Mouse (Mus musculus): Measurements from ENCODE around the gene Ccdc134.

Ccdc134 gene

DNA sequence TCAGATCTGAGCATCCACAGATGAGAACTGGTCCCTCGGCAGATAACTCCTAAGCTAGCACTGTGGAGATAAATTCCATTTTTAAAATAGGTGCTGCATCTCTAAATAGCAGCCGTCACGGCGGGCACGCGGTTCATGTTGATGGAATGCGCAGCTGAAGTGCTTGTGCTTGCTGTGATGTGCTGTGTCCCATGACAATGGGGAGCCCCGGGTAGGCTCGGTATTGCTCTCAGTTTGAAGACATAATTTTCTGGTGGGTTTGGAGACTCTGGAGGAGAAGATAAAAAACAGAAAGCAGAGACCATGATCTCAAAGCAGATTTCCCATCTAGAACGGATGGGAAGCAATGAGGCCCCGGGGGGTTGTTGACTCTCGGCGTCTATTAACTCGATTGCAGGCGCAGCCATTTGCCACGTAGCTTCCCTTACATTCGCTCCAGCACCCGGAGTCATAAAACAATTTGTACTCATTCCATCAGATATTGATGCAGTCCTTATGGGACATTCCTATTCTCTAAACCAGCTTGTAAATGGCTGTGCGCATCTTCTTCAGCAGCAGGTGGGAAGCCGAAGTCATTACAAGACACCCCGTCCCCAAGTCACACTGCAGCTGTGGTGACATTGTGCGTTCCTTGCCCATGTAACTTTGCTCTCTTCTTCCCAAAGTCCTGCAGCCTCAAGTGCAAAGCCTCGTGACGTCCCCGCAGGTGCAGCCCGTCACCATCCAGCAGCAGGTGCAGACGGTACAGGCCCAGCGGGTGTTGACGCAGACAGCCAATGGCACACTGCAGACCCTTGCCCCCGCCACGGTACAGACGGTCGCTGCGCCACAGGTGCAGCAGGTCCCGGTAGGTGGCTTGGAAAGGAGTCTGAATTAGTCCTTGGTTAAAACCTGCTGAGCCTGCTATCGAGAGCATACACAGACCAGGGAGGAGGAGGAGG lies 43.0 kb downstream of the Ccdc134 start:
- DNase-seq (ENCODE audit: low spot score): no peak

DNA sequence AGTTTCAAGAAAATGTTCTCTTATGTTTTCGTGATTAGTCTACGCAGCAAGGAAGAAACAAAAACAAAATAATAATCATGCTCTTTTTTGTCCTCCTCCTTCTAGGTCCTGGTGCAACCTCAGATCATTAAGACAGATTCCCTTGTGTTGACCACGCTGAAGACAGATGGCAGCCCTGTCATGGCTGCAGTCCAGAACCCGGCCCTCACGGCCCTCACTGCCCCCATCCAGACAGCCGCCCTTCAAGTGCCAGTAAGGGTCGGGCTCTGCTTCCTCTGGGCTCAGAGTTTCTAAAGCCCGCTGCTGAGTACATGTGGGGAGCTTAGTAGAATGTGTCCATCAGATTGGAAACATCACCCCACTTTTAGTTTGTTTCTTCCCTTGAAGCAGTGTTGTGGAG lies 44.9 kb downstream of the Ccdc134 start:
- DNase-seq (ENCODE audit: low spot score): no peak

DNA sequence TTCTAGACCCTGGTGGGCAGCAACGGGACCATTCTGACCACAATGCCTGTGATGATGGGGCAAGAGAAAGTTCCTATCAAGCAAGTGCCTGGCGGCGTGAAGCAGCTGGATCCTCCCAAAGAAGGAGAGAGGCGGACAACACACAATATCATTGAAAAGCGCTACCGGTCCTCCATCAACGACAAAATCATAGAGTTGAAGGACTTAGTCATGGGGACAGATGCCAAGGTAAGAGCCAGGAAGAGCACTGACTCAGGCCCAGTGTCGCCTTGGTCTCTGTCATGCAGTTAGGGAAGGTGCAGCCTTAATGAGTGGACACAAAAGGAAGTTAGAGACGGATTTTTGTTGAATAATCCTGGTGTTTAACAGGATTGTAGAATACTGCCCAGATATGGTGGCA lies 47.4 kb downstream of the Ccdc134 start:
- DNase-seq (ENCODE audit: low spot score): no peak

DNA sequence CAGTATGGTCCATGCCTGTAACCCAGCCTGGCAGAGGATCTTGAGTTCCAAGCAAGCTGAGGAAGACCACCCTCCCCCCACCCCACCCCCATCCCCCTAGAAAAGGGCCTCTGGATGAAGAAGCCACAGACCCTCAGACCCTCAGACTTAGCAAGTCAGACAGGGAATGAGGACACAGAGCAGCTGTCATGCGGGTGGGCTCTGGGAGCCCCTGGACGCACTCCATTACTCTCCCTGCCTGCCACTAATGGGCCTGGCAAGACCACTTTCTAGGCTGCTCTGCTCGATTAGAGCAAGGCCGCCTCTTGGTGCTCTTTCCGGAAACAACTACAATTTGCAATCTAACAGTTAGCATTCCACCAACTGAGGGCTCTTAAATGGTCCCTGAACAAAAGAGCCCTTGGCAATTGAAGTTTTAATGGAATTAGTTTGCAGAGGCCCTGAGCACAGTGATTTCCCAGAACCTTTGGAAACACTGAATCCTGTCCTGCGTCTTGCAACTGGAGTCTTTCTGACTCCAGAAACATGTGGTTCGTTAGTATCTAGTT lies 50.1 kb downstream of the Ccdc134 start:
- DNase-seq (ENCODE audit: low spot score): no peak

DNA sequence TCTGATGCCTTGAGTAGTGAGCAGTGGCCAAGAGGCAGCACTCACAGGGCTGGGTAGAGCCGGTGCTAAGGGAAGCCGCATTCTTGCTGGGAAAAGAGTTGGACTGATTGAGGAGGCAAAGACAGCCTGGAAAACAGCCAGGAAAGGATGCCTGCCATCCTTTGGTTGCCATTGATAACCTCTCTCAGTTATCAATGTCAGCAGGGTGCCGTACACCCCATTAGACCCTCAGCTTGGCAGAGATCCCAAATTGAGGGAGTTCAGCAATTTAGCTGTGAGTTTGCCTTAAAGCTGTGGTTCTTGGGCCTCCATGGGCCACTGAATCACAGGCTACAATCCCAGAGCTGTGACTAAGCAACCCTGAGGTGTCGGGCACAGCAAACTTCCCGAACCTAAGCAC lies 53.4 kb downstream of the Ccdc134 start:
- no peak for DNase-seq (ENCODE audit: low spot score)

DNA sequence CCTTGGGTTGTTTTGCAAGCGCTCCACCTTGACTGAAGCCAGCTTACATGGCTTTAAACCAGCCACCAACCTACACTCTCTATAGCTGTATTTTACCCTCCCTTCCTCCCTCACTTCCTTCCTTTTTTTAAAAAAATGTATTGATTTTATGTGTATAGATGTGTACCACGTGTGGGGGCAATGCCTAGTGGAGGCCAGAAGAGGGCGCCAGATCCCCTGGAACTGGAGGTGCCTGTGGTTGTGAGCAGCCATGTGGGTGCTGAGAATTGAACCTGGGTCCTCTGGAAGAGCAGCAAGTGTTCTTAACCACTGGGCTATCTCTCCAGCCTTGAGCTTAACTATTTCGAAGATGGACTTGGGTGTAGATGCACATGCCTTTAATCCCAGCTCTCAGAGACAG lies 54.6 kb downstream of the Ccdc134 start:
- no peak for DNase-seq (ENCODE audit: low spot score)

DNA sequence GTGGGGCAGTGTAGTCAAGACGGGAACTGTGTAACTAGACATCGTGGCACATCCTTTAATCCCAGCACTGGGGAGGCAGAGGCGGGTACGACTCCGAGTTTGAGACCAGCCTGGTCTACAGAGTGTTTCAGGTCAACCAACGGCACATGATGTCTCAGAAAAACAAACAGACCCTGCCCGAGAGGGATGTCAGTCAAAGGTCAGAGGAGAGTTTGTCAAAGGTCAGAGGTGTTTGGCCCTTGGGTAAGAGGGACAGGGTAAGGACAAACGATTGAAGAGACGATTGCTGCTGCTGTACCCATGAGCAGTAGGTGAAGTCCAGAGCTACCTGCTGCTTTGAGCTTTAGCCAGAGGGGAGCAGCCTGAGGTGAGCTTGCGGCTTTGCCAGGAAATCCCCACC lies 55.9 kb downstream of the Ccdc134 start:
- DNase-seq (ENCODE audit: low spot score): no peak

DNA sequence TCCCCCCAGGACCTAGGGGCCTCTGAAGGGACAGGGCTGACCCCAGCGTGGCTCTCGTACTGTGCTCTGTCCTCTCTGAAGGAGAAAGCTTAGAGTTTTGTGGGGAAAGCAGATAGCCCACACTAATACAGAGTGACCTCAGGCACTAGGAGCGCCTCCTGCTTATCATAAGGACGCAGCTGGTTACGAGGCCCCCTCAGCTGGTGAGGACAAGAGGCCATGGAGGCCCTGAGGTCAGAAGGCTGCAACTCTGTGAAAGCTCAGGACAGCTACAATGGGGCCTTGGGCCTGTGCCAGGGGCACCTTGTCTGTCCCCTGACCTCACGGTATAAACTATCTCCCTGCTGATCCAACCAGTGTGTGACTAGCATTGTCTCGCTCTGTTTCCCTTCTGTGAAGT lies 56.5 kb downstream of the Ccdc134 start:
- DNase-seq (ENCODE audit: low spot score): no peak

DNA sequence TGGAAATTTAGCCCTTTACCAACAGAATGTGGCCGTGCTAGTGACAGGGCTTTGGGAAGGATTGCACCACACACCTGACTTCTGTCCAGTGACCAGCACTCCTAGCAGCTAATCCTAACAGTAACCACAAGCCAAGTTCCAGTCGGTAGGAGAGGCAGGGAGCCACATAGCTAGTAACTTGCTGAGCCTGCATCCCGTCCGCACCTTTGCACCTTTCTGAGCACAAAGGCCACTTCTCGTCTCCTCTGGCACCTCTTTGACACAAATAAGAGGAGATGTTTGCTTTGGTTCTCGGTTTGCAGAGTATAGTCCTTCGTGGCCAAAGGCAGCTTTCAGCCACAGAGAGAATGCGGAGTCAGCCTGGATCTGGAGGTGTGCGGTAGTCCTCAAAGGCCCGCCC lies 56.9 kb downstream of the Ccdc134 start:
- no peak for DNase-seq (ENCODE audit: low spot score)

DNA sequence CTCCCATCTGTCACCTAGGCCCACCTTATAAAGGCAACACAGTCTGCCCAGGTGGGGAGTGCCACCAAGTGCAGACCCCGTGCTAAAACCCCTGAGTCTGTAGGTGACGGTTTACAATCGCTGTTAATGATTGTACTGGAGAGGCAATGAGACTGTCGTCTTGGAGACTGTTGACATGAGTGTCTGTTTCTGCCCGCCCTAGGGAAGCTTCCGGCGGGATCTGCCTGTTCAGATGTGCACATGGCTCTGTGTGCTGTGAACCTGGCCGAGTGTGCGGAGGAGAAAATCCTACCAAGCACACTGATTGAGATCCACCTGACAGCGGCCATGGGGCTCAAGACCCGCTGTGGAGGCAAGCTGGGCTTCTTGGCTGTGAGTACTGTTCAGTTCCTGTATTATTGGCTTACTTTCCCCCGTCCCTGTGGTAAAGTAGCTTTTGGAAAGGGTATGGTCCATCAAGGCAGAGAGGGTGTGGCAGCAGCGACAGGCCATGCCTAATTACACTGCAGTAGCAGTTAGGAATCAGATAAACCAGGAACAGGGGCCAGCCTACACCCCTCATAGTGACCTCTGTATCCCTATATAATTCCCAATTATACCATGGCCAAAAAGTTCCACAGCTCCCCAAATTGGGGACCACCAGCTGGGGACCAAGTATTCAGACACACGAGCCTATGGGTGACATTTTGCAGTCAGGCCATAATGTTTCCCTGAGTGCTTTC lies 57.5 kb downstream of the Ccdc134 start:
- DNase-seq (ENCODE audit: low spot score): no peak

DNA sequence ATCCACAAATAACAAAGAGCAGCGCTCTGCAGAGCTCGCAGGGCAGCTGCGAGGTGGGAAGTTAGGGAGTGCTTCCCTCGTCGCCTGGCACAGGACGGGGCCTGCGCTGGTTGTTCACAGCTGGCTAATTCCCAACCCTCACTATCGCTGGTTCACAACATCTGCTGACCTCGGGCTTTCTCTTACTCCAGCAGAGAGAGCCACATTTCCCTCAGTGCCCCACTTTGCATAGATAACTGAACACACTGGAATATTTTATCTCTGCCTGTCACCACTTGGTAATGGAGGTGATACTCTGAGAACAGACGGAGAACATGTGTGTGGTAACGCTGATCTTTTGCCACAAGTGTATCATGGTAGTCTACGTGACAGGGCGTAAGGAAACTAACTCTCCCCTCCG lies 58.4 kb downstream of the Ccdc134 start:
- no peak for DNase-seq (ENCODE audit: low spot score)

DNA sequence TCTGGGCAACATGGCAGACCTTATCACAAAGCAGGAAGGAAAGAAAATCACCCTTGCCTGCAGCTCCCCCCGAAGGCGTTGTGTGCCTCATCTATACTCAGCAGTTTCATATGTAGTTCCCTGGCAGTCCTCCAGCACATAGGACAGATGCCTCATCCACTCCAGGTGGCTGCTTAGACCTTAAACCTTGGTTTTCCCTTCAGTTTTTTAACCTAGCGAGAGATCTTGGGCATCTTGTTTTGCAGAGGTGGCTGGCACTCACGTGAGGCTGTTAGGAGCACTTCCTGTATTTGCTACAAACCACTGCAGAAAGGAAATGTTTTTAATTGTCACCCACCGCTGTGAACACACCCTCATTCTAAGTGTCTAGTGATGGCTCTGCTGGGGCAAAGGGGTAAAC lies 59.2 kb downstream of the Ccdc134 start:
- DNase-seq (ENCODE audit: low spot score): no peak

DNA sequence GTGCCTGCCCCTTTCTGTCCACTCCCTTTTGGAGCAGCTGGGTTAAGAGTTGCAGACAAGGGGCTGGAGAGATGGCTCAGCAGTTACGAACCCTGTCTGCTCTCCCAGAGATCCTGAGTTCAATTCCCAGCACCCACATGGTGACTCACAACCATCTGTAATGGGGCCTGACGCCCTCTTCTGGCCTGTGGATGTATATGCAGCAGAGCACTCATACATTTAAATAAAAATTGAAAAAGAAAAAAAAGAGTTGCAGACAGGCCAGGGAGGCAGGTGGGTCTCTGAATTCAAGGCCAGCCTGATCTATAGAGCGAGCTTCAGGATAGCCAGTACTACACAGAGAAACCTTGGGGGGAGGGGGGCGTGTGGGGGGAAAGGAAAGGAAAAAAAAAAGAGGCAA lies 59.7 kb downstream of the Ccdc134 start:
- no peak for DNase-seq (ENCODE audit: low spot score)

DNA sequence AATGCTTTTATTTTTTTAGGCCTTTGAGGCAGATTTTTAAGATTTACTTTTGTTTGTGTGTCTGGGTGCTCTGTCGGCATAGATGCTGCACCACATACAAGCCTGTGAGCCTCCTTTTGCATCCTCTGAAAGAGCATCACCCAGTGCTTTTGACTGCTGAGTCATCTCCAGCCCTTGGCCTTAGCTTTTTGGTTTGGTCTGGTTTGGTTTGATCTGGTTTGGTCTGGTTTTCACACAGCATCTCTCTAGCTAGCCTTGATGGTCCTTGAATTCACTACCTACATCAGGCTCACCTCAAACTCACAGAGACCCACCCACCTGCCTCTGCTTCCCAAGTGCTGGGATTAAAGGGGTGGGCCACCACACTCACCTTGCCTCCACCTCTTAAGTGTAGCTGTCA lies 60.2 kb downstream of the Ccdc134 start:
- no peak for DNase-seq (ENCODE audit: low spot score)

DNA sequence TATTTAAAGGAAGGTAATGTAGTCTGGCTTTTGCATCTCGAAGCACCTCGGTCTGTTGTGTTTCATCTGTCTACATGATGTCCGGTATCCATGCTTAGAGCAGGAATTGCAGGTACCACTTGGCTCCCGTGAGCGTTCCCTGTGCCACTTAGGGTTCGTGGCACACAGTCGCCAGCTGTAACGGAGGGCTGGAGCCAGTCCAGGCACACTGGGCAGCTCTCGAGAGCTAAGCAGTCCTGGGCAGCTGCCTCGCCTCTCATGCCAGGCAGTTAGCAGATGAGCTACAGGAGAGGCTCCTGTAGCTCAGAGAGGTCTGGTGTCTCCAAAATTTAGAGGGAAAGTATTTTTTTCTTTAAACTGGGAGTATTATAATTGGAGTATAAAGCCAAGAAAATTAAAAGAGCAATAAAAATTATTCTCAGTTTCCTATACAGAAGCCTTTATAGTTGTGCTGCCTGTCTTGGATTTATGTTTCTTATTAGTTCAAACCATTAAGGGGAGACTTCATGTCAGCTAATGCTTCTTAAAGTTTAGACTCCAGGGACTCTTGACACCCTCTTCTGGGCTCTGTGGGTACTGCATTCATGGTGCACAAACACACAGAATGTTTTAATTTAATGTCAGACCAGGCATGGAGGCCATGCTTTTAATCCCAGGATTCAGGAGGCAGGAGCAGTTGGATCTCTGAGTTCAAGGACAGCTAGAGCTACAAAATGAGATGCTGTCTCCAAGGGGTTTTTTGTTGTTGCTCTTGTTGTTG lies 60.9 kb downstream of the Ccdc134 start:
- no peak for DNase-seq (ENCODE audit: low spot score)
